Mouse (Mus musculus) heart, embryonic 16.5 days (tissue): ENCODE measurements at regions not wholly inside any gene's neighbourhood (a gene's known extent, or its start where the extent isn't known, plus 50 kb on each side); places are given as distances from the start of the nearest gene placed in this dataset.
"Not testable (repeated sequence)": the region's sequence is repeated elsewhere in the genome, so short reads cannot be mapped to it uniquely, and the experiment has no call there.

ENCODE experiments used
- ATAC-seq: fragments of 200-750 bp; cut with Nextera tagmentation; replicated peaks from 2 replicates; pipeline ENCODE4 v1.8.0; 2017; ENCODE audit warnings: moderate number of reproducible peaks; ENCODE audit not compliant: insufficient read depth, low FRiP score; ENCODE audit errors: extremely low read depth
- H3K27ac ChIP-seq: fragments of 300-500 bp; sonication (generic); 2 replicates; pipeline ENCODE4 v1.5.1; 2014; ENCODE audit warnings: mild to moderate bottlenecking, low read length, control low read depth, moderate library complexity
- H3K27me3 ChIP-seq: fragments of 300-500 bp; sonication (generic); 2 replicates; pipeline ENCODE4 v1.6.1; 2014; ENCODE audit warnings: low read length, mixed read lengths; ENCODE audit not compliant: control insufficient read depth, insufficient read depth
- H3K36me3 ChIP-seq: fragments of 300-500 bp; sonication (generic); 2 replicates; pipeline ENCODE4 v1.6.1; 2014; ENCODE audit not compliant: control insufficient read depth, insufficient read depth
- H3K4me1 ChIP-seq: fragments of 300-500 bp; sonication (generic); 2 replicates; pipeline ENCODE4 v1.6.1; 2014; ENCODE audit warnings: low read length, mixed read lengths; ENCODE audit not compliant: control insufficient read depth, insufficient read depth
- H3K4me2 ChIP-seq: fragments of 300-500 bp; sonication (generic); 2 replicates; pipeline ENCODE4 v1.6.1; 2014; ENCODE audit warnings: low read depth, mild to moderate bottlenecking, control low read depth, low read length
- H3K4me3 ChIP-seq: fragments of 300-500 bp; sonication (generic); 2 replicates; pipeline ENCODE4 v1.5.1; 2014; ENCODE audit warnings: mild to moderate bottlenecking, control low read depth, low read length
- H3K9ac ChIP-seq: fragments of 300-500 bp; sonication (generic); 2 replicates; pipeline ENCODE4 v1.6.1; 2014; ENCODE audit warnings: low read length, control low read depth
- H3K9me3 ChIP-seq: fragments of 300-500 bp; sonication (generic); replicated peaks from 2 replicates; pipeline ENCODE4 v1.6.1; 2016; ENCODE audit warnings: low read length; ENCODE audit not compliant: control insufficient read depth
- WGBS: fragments of 180-500 bp; shearing (Covaris S2); extraction: QIAGEN DNeasy Blood & Tissue Kit; methylation state at CpG from one replicate; pipeline ENCODE4 v1.1.7; 2014; 5-methylcytosine and 5-hydroxymethylcytosine counted together

DNA sequence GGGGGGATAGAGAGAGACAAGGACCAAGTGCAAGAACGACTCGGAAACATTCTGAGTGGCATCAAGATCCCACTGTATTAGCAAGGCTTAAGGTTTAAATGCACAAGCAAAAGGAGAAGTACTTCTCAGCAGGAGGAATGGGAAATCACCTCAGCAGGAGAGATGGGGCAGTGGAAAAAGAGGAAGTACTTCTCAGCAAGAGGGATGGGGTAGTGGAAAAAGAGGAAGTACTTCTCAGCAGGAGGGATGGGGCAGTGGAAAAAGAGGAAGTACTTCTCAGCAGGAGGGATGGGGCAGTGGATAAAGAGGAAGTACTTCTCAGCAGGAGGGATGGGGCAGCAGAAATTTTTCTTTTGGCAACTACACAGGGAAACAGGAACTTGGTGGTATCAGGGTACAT, 340.8 kb upstream of the Tbl1xr1 start:
- 93% methylated on average over 2 of the region's 2 CpGs for WGBS
- not testable (repeated sequence) for H3K4me2 ChIP-seq, H3K9ac ChIP-seq, H3K9me3 ChIP-seq, H3K27me3 ChIP-seq, H3K4me3 ChIP-seq, H3K4me1 ChIP-seq, H3K36me3 ChIP-seq, ATAC-seq, H3K27ac ChIP-seq

DNA sequence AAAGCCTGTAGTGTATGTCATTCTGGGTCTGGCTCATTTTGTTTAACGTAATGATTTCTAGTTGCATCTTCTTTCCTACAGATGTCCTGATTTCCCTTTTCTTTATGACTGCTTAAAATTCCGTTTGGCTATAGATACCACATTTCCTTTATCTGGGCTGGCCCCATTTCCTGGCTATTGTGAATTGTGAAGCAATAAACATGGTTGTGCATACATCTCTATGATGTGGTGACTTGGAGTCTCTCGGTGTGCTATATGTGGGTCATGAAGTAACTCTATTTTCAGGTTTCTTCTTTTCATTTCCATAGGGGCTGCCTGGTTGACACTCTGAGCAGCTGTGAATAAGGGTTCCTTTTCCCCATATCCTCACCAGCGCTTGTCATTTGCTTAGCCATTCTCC, 336.7 kb upstream of the Tbl1xr1 start:
- ATAC-seq = no peak
- H3K4me1 ChIP-seq = no peaks in the 10 kb centered on the region
- H3K4me2 ChIP-seq = no peak overlapping the region
- 68% methylated on average over 4 of the region's 4 CpGs for WGBS
- H3K9ac ChIP-seq = no peak overlapping the region
- no peak overlapping the region for H3K4me3 ChIP-seq
- H3K9me3 ChIP-seq = peaks cover 5% of the 10 kb centered on the region; the same call in 1 of the 2 replicates
- H3K27me3 ChIP-seq = no peaks in the 10 kb centered on the region
- no peaks in the 10 kb centered on the region for H3K36me3 ChIP-seq
- no peak overlapping the region for H3K27ac ChIP-seq

GRCm38 (mm10) chr3:21744107-21744506, 332.3 kb upstream of the Tbl1xr1 start:
- Histone ChIP-seq H3K4me3 (no peak overlapping the region), H3K27me3 (no peaks in the 10 kb centered on the region), H3K4me2 (no peak overlapping the region), H3K4me1 (no peaks in the 10 kb centered on the region), H3K9me3 (no peaks in the 10 kb centered on the region), H3K27ac (no peak overlapping the region), H3K36me3 (no peaks in the 10 kb centered on the region), H3K9ac (no peak overlapping the region)
- no peak for ATAC-seq
- WGBS = 82% methylated on average over 1 of the region's 1 CpGs

GRCm38 (mm10) chr3:21760516-21761218, 315.8 kb upstream of the Tbl1xr1 start:
- no peaks in the 10 kb centered on the region for H3K9me3 ChIP-seq
- no peak overlapping the region for H3K4me2 ChIP-seq
- ATAC-seq = no peak
- H3K9ac ChIP-seq = no peak overlapping the region
- 47% methylated on average over 2 of the region's 2 CpGs for WGBS
- no peak overlapping the region for H3K27ac ChIP-seq
- no peak overlapping the region for H3K4me3 ChIP-seq
- no peaks in the 10 kb centered on the region for H3K36me3 ChIP-seq
- no peaks in the 10 kb centered on the region for H3K27me3 ChIP-seq
- H3K4me1 ChIP-seq = no peaks in the 10 kb centered on the region

- Histone ChIP-seq H3K9me3 (no peaks in the 10 kb centered on the region), H3K27me3 (no peaks in the 10 kb centered on the region), H3K4me2 (no peak overlapping the region), H3K36me3 (no peaks in the 10 kb centered on the region), H3K27ac (no peak overlapping the region), H3K4me3 (no peak overlapping the region), H3K9ac (no peak overlapping the region), H3K4me1 (no peaks in the 10 kb centered on the region)
- no peak for ATAC-seq
Measured at GRCm38 (mm10) chr3:21761219-21761600, 315.2 kb upstream of the Tbl1xr1 start.

DNA sequence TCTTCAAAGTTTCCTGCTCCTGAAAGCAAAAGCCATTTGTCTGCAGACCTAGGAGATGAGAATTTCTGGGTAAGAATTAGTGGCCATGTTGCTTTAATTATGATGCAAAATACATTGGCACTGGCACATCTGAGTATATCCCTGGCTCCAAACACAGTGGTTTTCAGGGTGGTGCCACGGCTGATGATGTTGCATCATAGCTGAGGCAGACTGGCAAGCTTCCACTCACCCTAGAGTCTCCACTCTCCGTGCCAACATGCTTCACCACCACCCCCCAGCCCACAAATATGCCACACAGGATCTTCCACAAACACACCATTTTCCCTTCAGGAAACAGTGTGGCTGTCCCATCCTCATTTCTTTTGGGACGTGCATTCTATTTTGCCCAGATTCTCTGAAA, 314.5 kb upstream of the Tbl1xr1 start:
- H3K4me1 ChIP-seq = no peaks in the 10 kb centered on the region
- WGBS = 73% methylated on average over 3 of the region's 3 CpGs
- H3K4me2 ChIP-seq = no peak overlapping the region
- H3K27ac ChIP-seq = no peak overlapping the region
- H3K9me3 ChIP-seq = no peaks in the 10 kb centered on the region
- ATAC-seq = no peak
- H3K9ac ChIP-seq = no peak overlapping the region
- no peak overlapping the region for H3K4me3 ChIP-seq
- H3K36me3 ChIP-seq = no peaks in the 10 kb centered on the region
- no peaks in the 10 kb centered on the region for H3K27me3 ChIP-seq

DNA sequence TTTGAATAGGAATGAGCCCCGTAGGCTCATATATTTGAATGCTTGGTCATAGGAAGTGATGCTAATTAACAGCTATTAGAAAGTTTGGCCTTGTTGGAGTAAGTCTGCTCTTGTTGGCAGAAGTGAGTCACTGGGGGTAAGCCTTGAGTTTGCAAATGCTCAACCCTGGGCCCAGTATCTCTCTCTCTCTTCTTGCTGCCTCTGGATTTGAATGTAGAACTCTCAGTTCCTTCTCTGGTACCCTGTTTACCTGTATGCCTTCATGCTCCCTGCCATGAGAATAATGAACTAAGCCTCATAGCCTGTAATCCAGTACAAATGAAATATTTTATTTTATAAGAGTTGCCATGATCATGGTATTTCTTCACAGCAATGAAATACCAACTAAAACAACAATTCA, 308.4 kb upstream of the Tbl1xr1 start:
- Histone ChIP-seq H3K4me1 (peaks cover 10% of the 10 kb centered on the region), H3K36me3 (no peaks in the 10 kb centered on the region), H3K9ac (no peak overlapping the region), H3K4me3 (no peak overlapping the region), H3K4me2 (no peak overlapping the region), H3K27ac (no peak overlapping the region), H3K27me3 (no peaks in the 10 kb centered on the region), H3K9me3 (no peaks in the 10 kb centered on the region)
- no peak for ATAC-seq
- 89% methylated on average over 1 of the region's 1 CpGs for WGBS

DNA sequence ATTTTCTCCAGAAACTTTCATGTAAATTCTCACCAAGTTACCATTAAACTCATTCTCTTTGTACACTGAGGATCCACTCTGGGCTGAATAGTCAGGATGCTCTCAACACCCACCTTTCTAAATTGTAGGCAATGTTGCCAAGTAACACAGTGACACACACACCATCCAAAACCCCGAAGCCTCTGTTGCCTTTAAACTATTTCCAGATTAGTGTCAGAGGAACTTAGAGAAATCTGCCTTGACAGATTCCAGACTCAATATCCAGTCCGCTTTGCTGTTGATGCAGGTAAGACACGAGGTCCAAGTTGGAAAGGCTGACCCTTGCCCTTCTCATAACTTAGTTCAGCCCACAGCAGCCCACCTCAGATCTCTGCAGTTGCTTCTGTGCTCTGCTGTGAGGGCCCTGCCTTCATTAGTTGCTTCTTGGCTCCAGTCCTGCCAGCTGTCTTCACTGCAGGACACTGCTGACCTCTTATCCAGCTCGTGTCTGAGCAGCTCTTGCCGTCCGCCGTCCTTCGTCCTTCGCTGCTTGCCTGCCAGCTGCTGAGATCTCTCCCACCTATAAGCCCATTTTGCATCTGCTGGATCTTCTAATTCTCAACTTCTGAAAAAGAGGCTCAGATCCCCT, 306.4 kb upstream of the Tbl1xr1 start:
- H3K4me3 ChIP-seq = no peak overlapping the region
- H3K27ac ChIP-seq = no peak overlapping the region
- WGBS = 25% methylated on average over 9 of the region's 9 CpGs
- H3K36me3 ChIP-seq = no peaks in the 10 kb centered on the region
- no peaks in the 10 kb centered on the region for H3K9me3 ChIP-seq
- H3K4me1 ChIP-seq = peaks cover 10% of the 10 kb centered on the region
- peak; percentile 63 for ATAC-seq
- H3K4me2 ChIP-seq = no peak overlapping the region
- no peaks in the 10 kb centered on the region for H3K27me3 ChIP-seq
- no peak overlapping the region for H3K9ac ChIP-seq

DNA sequence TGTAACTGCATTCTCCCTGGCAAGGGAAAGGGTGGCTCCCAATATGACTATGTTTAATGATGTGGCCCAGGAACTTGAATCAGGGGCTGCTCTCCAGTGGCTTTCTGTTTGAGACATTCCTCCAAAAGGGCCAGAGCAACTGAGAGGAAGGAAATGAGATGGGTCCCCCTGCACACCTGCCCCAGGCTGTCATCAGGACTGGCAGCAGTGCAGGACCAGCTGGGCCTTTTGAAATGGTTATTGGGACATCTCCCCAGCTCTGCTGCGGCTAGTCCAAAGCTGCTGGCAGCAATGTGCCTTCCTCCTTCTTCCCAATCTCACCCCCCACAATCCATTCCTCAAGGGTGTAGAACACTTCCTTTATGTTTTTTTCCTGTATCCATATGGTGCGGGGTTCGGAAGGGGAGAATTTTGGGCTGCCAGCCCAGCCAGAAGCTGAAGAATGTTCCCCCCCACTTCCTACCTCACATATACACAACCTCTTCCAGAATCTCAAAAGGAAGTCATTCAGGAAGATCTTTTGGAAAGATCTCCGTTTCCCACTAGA, 304.6 kb upstream of the Tbl1xr1 start:
- Histone ChIP-seq H3K9me3 (no peaks in the 10 kb centered on the region), H3K4me2 (no peak overlapping the region), H3K9ac (no peak overlapping the region), H3K36me3 (no peaks in the 10 kb centered on the region), H3K27ac (no peak overlapping the region), H3K27me3 (no peaks in the 10 kb centered on the region), H3K4me1 (peaks cover 10% of the 10 kb centered on the region), H3K4me3 (no peak overlapping the region)
- WGBS = 66% methylated on average over 4 of the region's 4 CpGs
- ATAC-seq = no peak
